Mouse (Mus musculus) lung, postnatal 25 days (tissue): ENCODE measurements around the gene Snx33.
"Not testable (repeated sequence)": the region's sequence is repeated elsewhere in the genome, so short reads cannot be mapped to it uniquely, and the experiment has no call there.

ENCODE experiments used
- DNase-seq: peaks from one replicate; pipeline ENCODE4 v3.0.0; 2022; ENCODE audit warnings: low spot score

The Snx33 gene

GRCm38 (mm10) chr9:56925291-56926024 lies 2.7 kb downstream of the Snx33 start:
- DNase-seq: no peak

- peak; percentile 89 for DNase-seq
Measured at GRCm38 (mm10) chr9:56924651-56925027, 3.5 kb downstream of the Snx33 start.

GRCm38 (mm10) chr9:56923841-56924650 lies 4.1 kb downstream of the Snx33 start:
- no peak for DNase-seq

- DNase-seq: no peak
Measured at GRCm38 (mm10) chr9:56922746-56923145, 5.4 kb downstream of the Snx33 start.

GRCm38 (mm10) chr9:56918466-56918865 lies 9.7 kb downstream of the Snx33 start:
- DNase-seq: no peak

- no peak for DNase-seq
Measured at GRCm38 (mm10) chr9:56917131-56917530, 11.0 kb downstream of the Snx33 start.

GRCm38 (mm10) chr9:56915695-56916410 lies 12.3 kb downstream of the Snx33 start:
- DNase-seq: peak; percentile 41

- no peak for DNase-seq
Measured at GRCm38 (mm10) chr9:56915116-56915515, 13.1 kb downstream of the Snx33 start.

GRCm38 (mm10) chr9:56913991-56914390 lies 14.2 kb downstream of the Snx33 start:
- no peak for DNase-seq

- DNase-seq: no peak
Measured at GRCm38 (mm10) chr9:56911017-56911416, 17.2 kb downstream of the Snx33 start.

- DNase-seq: not testable (repeated sequence)
Measured at GRCm38 (mm10) chr9:56909991-56910390, 18.2 kb downstream of the Snx33 start.

GRCm38 (mm10) chr9:56907549-56907948 lies 20.6 kb downstream of the Snx33 start:
- no peak for DNase-seq

GRCm38 (mm10) chr9:56903662-56904061 lies 24.5 kb downstream of the Snx33 start:
- no peak for DNase-seq

- DNase-seq: peak; percentile 61
Measured at GRCm38 (mm10) chr9:56901187-56901586, 27.0 kb downstream of the Snx33 start.

- DNase-seq: no peak
Measured at GRCm38 (mm10) chr9:56900571-56900970, 27.6 kb downstream of the Snx33 start.

GRCm38 (mm10) chr9:56900060-56900459 lies 28.1 kb downstream of the Snx33 start:
- DNase-seq: no peak

GRCm38 (mm10) chr9:56899409-56899808 lies 28.8 kb downstream of the Snx33 start:
- DNase-seq: no peak

- no peak for DNase-seq
Measured at GRCm38 (mm10) chr9:56896779-56897178, 31.4 kb downstream of the Snx33 start.

GRCm38 (mm10) chr9:56894006-56894405 lies 34.2 kb downstream of the Snx33 start:
- DNase-seq: peak; percentile 34

GRCm38 (mm10) chr9:56893313-56893712 lies 34.9 kb downstream of the Snx33 start:
- no peak for DNase-seq

- DNase-seq: no peak
Measured at GRCm38 (mm10) chr9:56892111-56892510, 36.1 kb downstream of the Snx33 start.

- peak; percentile 80 for DNase-seq
Measured at GRCm38 (mm10) chr9:56891517-56892011, 36.6 kb downstream of the Snx33 start.
